Mouse (Mus musculus) embryonic fibroblast, embryonic 13.5 days (primary cell): ENCODE data around the gene Hmga1b.
A peak's percentile ranks its signal among the peaks of the same experiment; 100 is the strongest.

Experiments
- CTCF ChIP-seq: IDR thresholded peaks from 2 replicates; pipeline ENCODE4 v1.5.1; 2011; ENCODE audit warnings: mild to moderate bottlenecking, control low read depth, low read length, moderate library complexity, borderline replicate concordance; ENCODE audit not compliant: insufficient read depth
- POLR2A ChIP-seq: IDR thresholded peaks from 2 replicates; pipeline ENCODE4 v1.6.1; 2011; ENCODE audit warnings: low read depth, mild to moderate bottlenecking, control low read depth, low read length, moderate library complexity

DNA sequence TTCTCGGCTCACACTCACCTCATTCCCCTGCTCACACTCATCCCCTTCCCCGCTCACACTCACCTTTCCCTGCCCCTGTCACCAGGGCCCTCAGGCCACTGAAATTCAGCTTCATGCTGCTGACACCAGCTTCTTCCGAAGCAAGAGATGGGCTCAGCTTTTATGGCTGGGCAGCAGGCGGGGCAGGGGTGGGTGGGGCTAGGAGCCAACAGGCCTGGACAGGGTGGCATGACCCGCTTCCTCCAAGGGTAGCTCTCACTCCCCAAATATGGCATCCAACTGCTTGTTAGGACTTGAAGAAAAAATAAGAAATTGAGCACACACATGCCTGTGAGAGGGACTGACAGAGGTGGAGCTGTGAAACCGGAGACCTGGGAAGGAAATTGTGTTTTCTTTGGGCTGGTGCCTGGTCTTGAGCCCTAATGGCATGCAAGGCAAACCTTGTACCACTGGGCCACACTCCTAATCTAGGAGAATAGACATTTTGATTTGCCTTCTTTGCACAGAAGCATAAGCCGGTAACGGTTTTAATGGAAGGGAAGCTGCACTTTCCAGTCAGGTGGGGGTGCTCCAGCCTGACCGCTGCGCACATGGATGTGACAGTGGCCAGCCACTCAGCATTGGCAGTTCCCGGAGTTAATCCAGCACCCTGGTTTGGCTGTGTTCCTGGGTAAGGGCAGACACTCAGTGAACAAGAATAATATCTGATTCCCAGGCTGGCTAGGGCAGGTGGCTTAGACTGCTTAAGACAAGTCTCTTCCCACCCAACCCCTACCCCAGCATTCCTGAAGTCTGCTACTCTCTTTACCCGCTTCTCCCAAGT is 30.5 kb upstream of the Hmga1b start, which contains the start of gene Cbr2:
- TF ChIP-seq CTCF (no peak), POLR2A (peak; percentile 62; the same call in 1 of the 2 replicates)
